Mouse (Mus musculus): Measurements from ENCODE around the gene Ccnf.

GRCm38 (mm10) chr17:24207768-24208640, 43.3 kb downstream of the Ccnf start:
- TF ChIP-seq CTCF (IDR thresholded peaks at IDR 0.05; ENCODE audit: low read depth, low read length), result no peak
- TF ChIP-seq POLR2A (IDR thresholded peaks at IDR 0.05; ENCODE audit: extremely low read depth, insufficient read depth, low read length), result 0 out of 2 replicates have a peak, but pooled peaks have one; percentile 0
